Mouse (Mus musculus) small intestine, adult 2 months (tissue): ENCODE data around the gene Slc16a9. TPM values are rescaled to one million over a fixed set of nuclear protein-coding genes. Genes with fewer than 3 reads are reported as not detected.

Source experiments
- H3K27ac ChIP-seq: fragments of 200-500 bp; 2 replicates; pipeline ENCODE4 v1.5.1; 2012; ENCODE audit warnings: low read depth, low read length, control low read depth, inconsistent platforms; ENCODE audit not compliant: insufficient read depth
- H3K27me3 ChIP-seq: fragments of 200-500 bp; 2 replicates; pipeline ENCODE4 v1.6.1; 2012; ENCODE audit warnings: mild to moderate bottlenecking, moderate library complexity, low read length, inconsistent platforms; ENCODE audit not compliant: control insufficient read depth, insufficient read depth
- H3K36me3 ChIP-seq: fragments of 200-500 bp; 2 replicates; pipeline ENCODE4 v1.6.1; 2012; ENCODE audit warnings: mild to moderate bottlenecking, low read length, control low read depth, inconsistent platforms; ENCODE audit not compliant: control insufficient read depth, insufficient read depth
- H3K4me1 ChIP-seq: fragments of 200-500 bp; 2 replicates; pipeline ENCODE4 v1.6.1; 2012; ENCODE audit warnings: low read length, inconsistent platforms, mixed read lengths; ENCODE audit not compliant: control insufficient read depth, insufficient read depth, insufficient read length
- H3K4me3 ChIP-seq: fragments of 200-500 bp; 2 replicates; pipeline ENCODE4 v1.5.1; 2012; ENCODE audit warnings: low read depth, mild to moderate bottlenecking, control low read depth, inconsistent platforms, low read length, moderate library complexity
- CTCF ChIP-seq: fragments of 200-500 bp; IDR thresholded peaks from 2 replicates; pipeline ENCODE4 v1.5.1; 2012; ENCODE audit warnings: low read depth, mild to moderate bottlenecking, control low read depth, inconsistent platforms, low read length, moderate library complexity, mixed read lengths; ENCODE audit not compliant: insufficient replicate concordance, insufficient read length; ENCODE audit errors: extremely low read depth
- POLR2A ChIP-seq: fragments of 200-500 bp; IDR thresholded peaks from 2 replicates; pipeline ENCODE4 v1.6.1; 2012; ENCODE audit warnings: low read depth, mild to moderate bottlenecking, control low read depth, inconsistent platforms, low read length, moderate library complexity
- WGBS: fragments of 180-500 bp; shearing (Covaris S2); methylation state at CpG from one replicate; pipeline ENCODE4 v1.1.7; 2018; 5-methylcytosine and 5-hydroxymethylcytosine counted together
- polyA plus RNA-seq: library from polyadenylated mRNA; depleted of rRNA; stranded (reverse); fragments of >200 nt; gene quantifications from 2 replicates; pipeline ENCODE4 v1.2.3, GENCODE M21; 2012; rRNA removed

Gene Slc16a9
- 0.35 and 6.0 TPM in 2 replicates for polyA plus RNA-seq

GRCm38 (mm10) chr10:70244921-70245558 is at the start of gene Slc16a9:
TSS of gene Slc16a9 (plus strand) at chr10:70245100.
- peak within 1 kb of the TSS; percentile 72 for H3K4me3 ChIP-seq
- no peaks in the 10 kb centered on the region for H3K4me1 ChIP-seq
- no peak within 1 kb of the TSS for H3K27ac ChIP-seq
- H3K27me3 ChIP-seq = peaks cover 17% of the 10 kb centered on the region
- 1% methylated on average over 54 of the region's 54 CpGs for WGBS
- TF ChIP-seq CTCF (no peak), POLR2A (no peak)
- no peaks in the 10 kb centered on the region for H3K36me3 ChIP-seq

GRCm38 (mm10) chr10:70195279-70195678 is 49.6 kb upstream of the Slc16a9 start:
- TF ChIP-seq POLR2A = no peak
- no peak for TF ChIP-seq CTCF
- peaks cover 4% of the 10 kb centered on the region; the same call in 1 of the 2 replicates for H3K4me1 ChIP-seq
- H3K36me3 ChIP-seq = peaks cover 19% of the 10 kb centered on the region
- H3K27ac ChIP-seq = no peak overlapping the region
- 54% methylated on average over 7 of the region's 7 CpGs for WGBS
- no peaks in the 10 kb centered on the region for H3K27me3 ChIP-seq
- no peak overlapping the region for H3K4me3 ChIP-seq

GRCm38 (mm10) chr10:70195786-70196185 is 49.1 kb upstream of the Slc16a9 start:
- Histone ChIP-seq H3K4me1 (peaks cover 4% of the 10 kb centered on the region; the same call in 1 of the 2 replicates), H3K4me3 (no peak overlapping the region), H3K36me3 (peaks cover 17% of the 10 kb centered on the region), H3K27ac (no peak overlapping the region), H3K27me3 (no peaks in the 10 kb centered on the region)
- WGBS = 35% methylated on average over 7 of the region's 7 CpGs
- TF ChIP-seq CTCF (peak; percentile 34; the same call in 1 of the 2 replicates), POLR2A (no peak)

DNA sequence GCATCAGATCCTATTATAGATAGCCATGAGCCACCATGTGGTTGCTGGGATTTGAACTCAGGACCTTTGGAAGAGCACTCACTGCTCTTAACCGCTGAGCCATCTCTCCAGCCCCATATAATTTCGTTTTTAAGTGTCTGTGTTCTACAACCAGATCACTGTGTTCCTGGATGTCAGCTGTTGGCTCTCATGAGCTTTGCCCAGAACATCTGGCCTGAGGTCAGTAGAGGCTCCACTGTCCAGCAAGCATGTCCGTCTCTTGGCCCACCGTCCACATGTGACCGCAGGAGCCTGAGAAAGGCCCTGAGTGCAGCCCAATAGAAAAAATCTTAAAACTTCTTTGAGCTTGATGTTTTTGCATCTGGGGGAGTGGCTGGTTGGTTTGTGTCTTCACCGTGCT is 48.2 kb upstream of the Slc16a9 start:
- Histone ChIP-seq H3K27ac (no peak overlapping the region), H3K36me3 (peaks cover 9% of the 10 kb centered on the region), H3K4me3 (no peak overlapping the region), H3K27me3 (no peaks in the 10 kb centered on the region), H3K4me1 (peaks cover 4% of the 10 kb centered on the region; the same call in 1 of the 2 replicates)
- 84% methylated on average over 6 of the region's 6 CpGs for WGBS
- no peak for TF ChIP-seq CTCF
- no peak for TF ChIP-seq POLR2A

- Histone ChIP-seq H3K27ac (no peak overlapping the region), H3K4me1 (peaks cover 4% of the 10 kb centered on the region; the same call in 1 of the 2 replicates), H3K4me3 (no peak overlapping the region), H3K27me3 (no peaks in the 10 kb centered on the region), H3K36me3 (peaks cover 2% of the 10 kb centered on the region)
- WGBS = 87% methylated on average over 2 of the region's 2 CpGs
- TF ChIP-seq POLR2A (no peak), CTCF (no peak)
These were observed 47.3 kb upstream of the Slc16a9 start for GRCm38 (mm10) chr10:70197601-70198000.

DNA sequence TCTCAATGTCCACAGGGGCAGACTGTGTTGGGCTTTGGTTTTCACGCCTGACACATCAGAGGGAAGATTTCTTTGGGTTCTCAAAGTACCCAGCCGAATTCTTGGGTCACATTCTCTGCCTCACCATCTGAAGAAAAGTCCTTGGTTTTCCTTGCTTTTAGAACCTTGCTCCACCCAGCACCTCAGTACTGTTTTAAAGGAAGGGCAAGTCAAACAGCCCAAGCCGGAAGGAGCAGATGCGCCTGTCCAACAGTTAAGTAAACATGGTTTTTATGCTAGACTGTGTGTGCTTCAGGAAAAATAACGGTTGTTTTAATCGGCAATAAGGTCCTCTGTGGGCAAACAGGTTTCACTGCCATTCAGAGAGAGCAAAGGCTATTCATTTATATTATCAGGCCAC is 46.9 kb upstream of the Slc16a9 start:
- Histone ChIP-seq H3K4me3 (no peak overlapping the region), H3K27ac (no peak overlapping the region), H3K36me3 (no peaks in the 10 kb centered on the region), H3K4me1 (peaks cover 4% of the 10 kb centered on the region; the same call in 1 of the 2 replicates), H3K27me3 (no peaks in the 10 kb centered on the region)
- 22% methylated on average over 6 of the region's 6 CpGs for WGBS
- TF ChIP-seq CTCF (no peak), POLR2A (no peak)

DNA sequence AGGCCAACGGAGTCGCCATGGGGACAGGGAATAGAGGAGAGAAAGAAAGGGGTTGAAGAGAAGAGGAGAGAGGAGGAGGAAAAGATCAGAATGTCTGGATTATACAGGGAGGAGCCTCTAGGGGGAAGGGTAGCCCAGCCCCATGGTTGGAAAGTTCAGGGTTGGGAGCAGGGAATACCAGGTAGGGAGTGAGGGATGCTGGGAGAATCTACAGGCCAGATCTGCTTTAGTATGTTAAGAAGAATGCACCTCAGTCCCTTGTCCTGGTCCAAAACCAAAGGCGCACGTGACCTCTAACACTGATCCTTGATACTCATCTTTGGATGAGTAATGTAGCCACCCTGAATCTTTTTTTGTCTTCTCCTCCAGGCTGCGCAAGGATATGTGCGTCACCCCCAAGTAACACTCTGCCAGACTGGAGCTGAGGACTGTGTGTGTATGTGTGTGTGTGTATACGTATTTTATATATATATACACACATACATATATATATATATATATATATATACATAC is 45.9 kb upstream of the Slc16a9 start:
- TF ChIP-seq CTCF (no peak), POLR2A (no peak)
- Histone ChIP-seq H3K4me1 (peaks cover 4% of the 10 kb centered on the region; the same call in 1 of the 2 replicates), H3K27ac (no peak overlapping the region), H3K36me3 (no peaks in the 10 kb centered on the region), H3K4me3 (no peak overlapping the region), H3K27me3 (no peaks in the 10 kb centered on the region)
- 79% methylated on average over 7 of the region's 7 CpGs for WGBS
